Mouse (Mus musculus): ENCODE measurements around the gene Flywch2. TPM values are rescaled to one million over a fixed set of nuclear protein-coding genes. Genes with fewer than 3 reads are reported as not detected.

The Flywch2 gene
- total RNA-seq, 1 experiment from 2014 or later: 6.5 TPM

DNA sequence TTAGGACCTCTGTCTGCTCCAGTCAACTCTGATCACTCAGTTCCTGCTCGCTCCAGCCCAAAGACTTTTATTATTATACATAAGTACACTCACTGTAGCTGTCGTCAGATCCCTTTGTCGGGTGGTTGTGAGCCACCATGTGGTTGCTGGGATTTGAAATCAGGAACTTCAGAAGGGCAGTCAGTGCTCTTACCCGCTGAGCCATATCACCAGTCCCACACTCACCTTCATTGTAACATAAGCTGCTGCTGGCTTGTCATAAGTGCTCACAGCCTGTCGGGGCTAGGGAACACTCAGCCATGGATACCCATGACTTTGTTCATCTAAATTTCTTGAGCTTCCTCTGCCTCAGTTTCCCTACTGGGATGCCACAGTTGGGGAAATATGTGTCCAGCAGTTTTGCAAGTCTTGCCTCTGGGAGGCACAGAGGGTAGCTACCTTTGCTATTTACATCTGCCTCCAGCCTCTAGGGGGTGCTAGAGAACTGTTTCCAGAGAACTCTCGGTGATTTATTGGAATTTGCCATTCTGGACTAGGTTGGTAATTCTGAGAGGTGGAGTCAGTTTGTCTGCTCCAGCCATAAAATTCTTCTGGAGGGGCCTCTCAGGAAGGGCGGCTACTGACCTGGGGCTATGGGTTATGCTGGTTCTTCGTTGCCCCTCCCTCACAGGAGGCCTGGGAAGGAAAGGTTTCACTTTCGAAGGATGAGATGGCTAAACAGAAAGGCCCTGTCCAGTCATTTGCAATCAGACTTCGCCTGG, 37.1 kb downstream of the Flywch2 start:
- DNase-seq: peak; percentile 86

DNA sequence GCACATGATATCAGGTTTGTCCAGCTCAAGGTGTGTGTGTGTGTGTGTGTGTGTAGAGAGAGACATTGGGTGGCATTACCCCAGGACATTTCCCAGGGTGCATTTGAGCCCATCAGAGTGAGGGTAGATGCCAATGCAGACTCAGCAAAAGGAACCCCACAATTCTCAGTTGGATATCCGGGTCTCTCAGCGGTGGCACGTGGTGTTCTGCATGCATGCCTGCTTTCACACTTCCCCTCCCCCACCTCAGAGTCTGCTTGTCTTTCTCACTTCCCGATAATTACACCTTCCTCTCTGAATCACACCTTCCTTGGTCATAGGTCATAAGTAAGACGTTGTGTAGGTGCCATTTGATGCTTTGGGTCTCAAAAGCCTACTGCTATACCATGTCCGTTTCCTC, 37.9 kb downstream of the Flywch2 start:
- no peak for DNase-seq

DNA sequence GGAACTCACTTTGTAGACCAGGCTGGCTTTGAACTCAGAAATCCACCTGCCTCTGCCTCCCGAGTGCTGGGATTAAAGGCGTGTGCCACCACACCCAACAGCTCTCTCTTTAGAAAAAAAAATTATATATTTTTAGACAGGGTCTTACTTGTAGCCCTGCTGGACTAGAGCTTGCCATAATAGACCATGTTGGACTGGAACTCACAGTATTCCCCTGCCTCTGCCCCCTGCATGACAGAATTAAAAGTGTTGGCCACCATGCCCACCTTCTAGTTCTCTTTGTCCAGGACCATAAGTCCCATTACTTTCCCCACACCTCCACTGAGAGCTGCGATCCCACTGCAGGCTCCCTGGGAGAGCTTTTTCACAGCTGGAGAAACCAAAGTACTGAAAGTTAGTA, 38.4 kb downstream of the Flywch2 start:
- no peak for DNase-seq

DNA sequence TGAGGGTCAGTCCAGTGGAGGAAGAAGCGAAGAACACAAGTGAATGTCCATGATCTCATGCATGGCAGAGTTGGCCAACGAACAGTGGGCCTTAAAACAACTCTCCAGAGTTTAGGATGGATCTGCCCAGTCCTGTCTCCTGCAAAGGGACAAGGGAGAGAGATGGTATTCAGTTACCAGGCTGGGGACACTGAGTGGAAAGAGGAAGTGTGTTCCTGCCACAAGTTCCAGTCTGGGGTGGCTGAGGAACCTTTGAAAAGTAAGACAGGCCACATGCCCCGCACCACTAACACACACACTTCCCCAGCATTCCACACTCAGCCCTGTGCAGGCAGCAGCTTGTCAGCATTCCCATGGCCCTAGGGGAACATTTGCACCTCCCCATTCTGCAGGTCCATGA, 39.1 kb downstream of the Flywch2 start:
- no peak for DNase-seq

DNA sequence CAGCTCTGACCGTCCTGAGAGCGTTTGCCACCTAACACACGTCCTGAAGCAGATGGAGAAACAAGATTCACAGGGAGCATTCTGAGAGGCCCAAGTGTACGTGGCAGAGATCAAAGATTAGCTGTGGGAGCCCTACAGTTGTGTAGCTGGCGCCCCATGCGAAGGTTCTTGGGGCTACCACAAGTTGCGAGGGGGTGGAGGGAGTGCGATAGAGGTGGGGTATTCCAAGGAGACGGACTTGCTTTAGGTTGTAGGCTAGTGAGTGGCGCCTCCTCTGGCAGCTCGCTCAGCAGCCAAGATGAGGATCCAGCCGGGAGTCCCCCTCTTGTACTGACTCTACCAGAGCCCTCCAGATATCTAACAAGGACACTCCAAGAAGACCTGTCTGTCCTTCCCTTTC, 39.6 kb downstream of the Flywch2 start:
- no peak for DNase-seq

DNA sequence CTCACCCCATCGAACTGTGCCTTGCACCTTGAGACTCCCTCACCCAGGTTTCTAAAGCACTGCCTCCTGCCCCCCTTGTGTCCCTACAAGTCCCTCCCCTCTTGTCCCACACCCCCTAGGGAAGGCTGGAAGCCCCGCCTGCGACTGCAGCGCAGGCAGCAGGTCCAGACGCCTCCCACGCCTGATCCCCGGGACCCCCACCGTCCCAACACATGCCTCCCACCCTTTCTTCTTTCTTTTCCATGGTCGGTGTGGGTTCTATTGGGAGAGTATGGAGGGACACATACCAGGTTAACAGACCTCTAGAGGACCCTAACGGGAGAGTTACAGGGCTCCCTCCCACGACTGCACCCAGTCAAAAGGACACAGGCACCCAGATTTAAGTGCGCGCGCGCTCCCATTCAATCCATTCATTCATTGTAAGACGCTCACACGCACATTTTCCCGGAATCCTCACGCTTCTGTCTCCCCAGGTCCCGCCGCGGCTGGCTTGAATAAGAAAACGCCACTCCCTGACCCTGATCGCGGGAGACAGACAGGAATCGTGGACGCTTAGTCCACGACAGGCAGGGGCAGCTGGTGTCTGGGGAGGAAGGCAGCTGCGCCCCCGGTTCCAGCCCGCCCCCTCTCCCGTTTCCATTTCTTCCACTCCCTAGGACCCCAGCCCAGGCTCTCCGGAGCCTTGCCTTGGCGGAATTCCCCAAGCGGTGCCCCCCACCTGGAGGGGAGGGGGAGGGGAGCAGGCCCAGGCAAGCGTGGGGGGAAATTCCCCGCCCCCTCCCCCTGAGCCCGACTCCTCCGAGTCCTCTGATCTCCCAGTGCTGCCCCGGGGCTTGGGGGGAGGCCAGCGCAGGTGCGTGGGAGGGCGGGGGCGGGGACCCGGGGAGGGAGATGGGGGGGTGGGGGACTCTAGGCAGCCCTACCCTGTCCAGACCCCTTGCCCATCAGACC, 40.3 kb downstream of the Flywch2 start, which contains the start of gene Kremen2:
Gene Kremen2, minus strand, starts transcription at position 533 of the 951 bp plus-strand sequence.
- no peak for DNase-seq

DNA sequence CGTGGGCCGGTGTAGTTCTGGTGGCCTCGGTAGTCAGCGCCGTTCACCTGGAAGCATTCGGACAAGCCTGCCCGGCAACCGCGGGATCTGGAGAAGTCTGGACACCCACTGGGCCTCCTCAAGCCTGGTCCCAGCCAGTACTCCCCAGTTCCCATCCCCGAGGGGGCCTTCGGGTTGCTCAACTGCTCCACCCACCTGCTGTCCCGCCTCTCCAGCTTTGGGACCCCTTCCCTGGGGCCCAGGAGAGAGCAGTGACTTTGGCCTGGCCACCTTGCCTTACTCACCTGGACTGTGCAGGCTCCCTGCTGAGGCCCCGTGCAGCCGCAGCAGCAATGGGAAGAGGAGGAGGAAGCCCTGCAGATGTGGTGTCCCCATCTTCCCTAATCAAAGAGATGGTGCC, 41.2 kb downstream of the Flywch2 start:
- DNase-seq: peak; percentile 5

DNA sequence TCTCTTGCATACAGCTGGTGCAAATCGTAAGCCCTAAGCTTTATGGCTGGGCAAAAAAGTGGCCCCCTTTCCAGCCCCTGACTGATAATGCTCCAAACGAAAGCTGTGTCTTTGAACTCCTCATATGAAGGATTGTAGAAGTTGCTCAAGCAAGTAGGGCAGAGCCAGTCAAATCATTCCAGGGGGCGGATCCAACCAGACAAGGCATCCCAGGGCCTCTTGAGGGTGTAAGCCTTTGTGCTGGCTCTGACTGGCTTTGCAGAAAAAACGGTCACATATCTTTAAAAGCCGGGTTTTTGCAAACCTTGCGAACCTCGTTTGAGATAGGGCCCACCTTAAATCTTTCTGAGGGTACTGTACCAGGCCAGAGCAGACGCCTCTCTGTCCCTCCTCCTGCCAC, 41.8 kb downstream of the Flywch2 start:
- DNase-seq: peak; percentile 7

DNA sequence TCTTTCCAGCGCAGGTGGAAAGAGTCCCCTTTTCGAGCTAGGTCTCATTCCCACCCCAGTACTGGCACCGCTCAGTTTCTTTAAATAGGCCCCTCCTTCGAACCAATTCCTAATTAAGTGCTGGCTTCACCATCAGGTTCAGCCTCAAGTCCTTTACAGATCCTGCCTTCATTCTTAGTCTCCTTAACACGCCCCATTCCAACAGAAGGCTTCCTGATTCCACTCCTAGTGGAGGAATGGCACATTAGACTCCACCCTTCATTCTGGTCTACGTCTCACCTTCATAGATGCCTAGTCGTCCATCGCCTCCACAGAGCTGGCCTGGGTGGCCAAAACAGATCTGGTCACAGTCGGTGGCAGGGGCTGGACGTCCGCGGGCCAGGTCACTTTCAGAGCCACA, 42.9 kb downstream of the Flywch2 start:
- no peak for DNase-seq

DNA sequence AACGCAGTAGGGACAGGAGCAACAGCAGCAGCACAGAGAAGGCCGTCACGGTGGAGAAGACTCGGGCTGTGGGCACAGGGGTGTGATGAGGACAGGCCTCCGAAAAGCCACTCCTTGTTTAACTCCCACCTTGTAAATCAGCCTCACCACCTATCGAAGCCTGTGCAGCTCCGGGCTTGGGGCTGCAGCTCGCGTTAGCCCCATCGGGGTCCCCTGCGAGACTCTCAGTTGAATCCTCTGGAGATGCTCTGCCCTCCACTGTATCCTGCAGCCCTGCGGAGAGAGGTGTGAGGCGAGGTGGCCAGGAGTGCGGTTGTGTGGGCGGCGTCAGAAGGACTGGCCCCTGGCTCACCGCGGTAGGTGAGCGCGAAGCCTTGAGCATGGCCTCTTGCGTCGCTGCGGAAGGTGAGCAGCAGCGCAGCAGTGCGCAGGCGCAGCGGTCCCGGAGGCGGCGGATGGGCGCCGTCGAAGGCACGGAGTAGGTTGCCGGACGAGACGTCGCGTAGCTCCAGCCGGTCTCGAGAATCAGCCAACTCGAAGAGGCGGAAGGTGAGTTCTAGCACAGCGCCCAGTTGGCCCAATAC, 43.6 kb downstream of the Flywch2 start:
- DNase-seq: no peak

DNA sequence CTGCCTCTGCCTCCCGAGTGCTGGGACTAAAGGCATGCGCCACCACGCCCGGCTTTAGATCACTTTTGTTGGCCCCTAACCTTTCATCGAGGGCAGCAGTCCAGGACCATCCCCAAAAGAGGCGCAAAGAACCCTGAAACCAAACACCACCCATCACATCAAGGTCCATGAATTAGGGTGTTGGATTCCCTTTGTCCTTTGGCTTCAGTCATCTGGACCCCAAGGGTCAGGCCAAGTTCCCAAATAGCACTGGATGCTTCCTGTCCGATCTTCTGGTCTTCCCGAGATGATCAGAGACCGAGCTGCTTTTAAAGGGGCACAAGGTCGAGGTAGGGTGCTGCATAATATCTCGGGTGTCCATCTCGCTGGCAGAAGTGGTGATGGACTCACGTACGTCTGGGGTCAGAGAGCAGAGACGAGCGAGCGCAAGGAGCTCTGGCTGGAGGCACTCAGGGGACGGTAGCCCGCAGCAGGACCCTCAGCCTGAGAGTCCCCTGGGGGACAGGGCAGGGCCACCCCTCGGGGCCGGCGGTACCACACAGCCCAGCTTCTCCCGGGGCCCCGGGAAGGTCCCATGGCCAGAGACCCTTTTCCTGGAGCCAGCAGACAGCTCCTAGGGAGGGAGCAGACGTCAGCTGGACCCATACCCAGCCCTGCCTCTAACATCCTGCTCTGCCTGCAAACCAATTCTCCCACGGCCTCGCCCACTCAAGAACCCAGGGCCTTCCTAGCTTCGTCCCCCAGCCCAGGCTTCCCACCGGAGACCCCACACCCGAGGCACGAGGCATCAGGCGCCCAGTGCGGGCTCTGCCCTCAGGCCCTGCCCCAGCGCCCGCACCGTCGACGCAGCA, 44.3 kb downstream of the Flywch2 start:
- DNase-seq: no peak

DNA sequence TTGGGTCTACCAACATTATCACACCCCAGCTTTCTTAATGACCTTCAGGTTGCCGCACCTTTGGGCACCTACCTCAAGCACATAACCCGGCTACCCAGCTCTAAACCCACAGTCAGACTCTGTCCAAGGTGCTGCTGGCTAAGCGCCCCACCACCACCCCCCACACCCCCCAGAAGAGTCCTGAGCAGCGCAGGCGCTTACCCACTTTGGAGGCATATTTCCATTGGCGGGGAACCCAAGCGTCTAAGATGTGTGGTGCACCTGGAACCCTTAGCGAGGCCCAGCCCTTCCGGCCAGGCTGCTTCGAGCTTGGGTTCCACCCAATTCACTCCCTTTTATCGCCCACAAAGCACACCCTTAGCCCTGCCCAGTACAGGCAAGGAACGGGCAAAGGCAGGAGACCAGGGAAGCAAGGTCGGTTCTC, 45.3 kb downstream of the Flywch2 start, which contains the start of gene Paqr4:
Gene Paqr4, minus strand, starts transcription at position 270 of the 424 bp plus-strand sequence.
- DNase-seq: no peak

DNA sequence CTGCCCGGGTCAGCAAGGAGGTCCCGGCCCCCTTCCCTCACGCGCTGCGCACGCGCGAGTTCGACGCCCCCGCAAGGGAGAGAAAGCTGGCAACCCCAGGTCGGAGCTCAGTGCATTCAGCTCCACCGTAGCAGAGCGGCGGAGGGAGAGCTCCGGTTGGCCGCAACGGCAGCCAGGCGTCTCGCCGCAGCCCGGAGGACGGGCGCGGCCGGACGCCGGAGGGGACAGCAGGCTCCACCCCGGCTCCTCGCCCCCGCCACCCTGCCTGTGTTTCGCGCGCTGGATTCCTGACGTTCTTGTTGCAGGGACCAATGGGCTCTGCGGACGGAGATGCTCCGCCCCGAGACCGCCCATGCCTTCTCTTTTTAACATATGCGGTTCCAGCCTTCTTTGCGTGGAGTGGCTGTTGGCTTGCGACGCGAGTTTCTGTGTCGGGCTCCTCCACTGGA, 45.7 kb downstream of the Flywch2 start:
- peak; percentile 95 for DNase-seq

DNA sequence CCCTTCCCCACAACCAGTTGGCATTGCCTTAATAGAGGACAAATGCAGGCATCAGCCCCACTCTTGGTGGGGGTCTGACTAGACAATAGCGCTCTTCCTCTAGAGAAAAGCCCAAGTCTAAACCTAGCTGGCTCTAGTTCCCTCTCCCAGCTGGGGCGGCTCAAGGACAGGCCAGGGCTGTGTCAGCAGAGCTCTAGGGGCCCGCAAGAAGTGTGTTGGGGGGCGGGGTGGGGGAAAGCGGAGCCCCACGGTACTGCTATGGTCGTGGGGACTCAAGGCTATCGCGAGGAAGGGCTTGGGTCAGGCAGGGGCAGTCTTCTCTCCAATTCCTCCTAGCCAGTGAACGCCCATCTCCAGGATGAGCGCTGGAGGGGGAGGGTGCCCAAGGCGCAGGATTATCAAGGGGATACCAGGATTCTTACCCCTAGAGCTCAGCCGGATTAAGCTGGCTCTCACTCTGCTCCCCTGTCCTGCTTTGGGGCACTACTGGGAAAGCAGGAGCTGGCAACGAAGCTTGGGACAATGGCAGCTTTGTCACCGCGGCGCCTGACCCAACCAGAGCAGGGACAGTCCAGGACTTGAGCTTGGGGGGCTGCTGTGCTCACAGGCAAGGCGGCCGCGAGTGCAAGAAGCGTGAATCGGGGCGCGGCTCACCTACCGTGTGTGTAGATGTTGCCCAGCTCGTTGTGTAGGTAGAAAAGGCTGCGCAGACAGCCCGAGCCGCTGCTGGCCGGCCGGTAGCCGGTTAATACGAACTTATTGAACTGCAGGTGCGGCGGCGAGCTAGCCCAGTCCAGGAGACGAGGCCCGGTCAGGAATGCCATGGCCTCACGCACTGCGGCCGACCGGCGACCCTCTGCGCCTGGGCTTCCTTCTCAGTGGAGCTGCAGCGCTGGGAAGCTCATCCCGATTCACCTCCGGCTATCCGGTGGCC, 46.4 kb downstream of the Flywch2 start:
- no peak for DNase-seq

DNA sequence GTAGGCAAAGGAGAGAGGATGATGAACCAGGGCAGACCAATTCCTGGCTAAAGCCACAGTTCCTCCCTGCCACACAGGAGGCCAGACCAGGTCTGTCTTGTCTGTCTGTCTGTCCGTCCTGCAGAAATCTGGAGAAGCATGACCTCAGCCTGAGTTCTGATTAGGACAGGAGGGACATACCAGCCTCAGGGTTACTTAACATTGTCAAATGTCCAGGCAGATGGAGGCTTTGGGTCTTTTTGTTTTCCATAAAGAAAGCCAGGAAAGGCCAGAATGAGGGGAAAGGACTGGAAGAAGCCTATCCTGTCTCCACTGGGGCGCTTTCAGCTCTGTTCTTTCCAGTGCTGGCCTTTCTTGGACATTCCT, 47.1 kb downstream of the Flywch2 start:
- DNase-seq: no peak

DNA sequence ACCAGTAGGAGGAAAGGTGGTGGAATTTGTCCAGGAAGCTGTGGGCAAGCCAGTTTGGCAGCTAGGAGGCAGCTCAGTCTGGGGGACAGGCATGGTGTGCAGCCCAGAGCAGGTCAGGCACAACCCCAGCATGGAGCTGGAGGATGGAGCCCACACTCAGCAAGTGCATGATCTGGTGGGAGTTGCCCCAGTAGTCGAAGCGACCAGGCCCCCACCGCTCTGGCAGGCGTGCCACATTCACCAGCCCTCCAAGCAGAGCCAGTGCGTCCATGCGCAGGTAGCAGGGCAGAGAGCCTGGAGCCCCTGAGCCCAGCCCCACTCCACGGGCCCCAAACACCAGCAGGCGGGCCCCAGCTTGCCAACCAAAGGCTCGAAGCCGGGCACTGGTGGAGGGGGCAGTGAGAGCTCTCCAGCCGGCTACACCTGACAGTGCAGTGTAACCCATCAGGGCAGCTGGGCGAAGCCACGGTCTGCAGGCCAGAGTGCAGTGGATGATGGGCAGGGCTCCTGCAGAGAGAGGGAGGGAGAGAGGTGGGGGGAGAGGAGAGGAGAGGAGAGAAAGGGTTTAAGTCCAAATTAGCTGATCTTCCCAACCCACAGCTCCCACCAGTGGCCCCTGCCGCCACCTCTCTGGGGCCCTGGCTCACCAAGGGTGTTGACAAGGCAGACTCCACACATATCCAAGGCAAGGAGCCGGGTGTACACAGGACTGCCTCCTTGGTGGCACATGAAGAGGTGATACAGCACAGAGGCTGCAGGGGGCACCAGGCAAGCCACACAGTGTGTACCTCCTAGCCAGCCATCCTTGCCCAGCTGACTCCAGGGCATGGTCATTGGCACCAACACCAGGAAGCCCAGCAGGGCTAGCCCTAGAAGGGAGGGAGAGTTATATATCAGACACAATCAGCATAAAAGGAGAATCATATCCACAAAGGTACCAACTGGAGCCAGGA, 48.1 kb downstream of the Flywch2 start:
- DNase-seq: no peak

DNA sequence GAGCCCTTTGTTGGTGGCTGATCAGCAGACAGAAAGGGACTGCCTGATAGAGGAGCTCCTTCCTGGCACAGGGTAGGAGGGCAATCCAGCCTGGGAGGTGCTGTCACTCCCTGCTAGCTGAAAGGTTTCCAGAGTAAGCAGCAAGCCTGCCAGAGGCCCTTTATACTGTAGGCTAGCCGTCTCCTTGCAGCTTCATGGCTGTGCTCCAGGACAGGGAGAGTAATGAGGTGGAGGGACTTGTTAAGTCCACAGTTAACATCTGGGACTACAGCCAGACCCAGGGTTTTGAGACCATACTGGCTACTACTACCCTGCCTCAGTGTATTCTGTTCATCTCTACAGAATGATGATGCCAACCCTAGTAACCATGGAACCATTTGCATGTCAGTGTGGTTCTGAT, 51.5 kb downstream of the Flywch2 start:
- DNase-seq: no peak

DNA sequence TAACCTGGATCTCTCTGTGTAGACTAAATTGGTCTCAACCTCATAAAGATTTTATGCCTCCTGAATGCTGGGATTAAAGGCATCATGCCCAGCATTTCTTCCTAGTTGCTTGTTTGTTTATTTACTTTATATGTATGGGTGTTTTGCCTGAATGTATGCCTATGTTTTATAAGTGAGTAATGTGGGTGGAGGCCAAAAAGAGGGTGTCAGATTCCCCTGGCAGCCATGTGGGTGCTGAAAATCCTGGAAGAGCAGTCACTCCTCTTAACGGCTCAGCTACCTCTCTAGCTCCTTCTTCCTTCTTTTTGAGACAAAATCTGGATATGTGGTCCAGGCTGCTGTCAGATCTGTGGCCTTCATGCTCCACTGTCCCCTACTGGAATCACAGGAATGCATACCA, 55.4 kb downstream of the Flywch2 start:
- no peak for DNase-seq

Measured in adrenal gland, postnatal 14 days (tissue).